Mouse (Mus musculus) C2C12 (cell line): Measurements from ENCODE around the gene Dtx1.

ENCODE experiments used
- CEBPB ChIP-seq: IDR thresholded peaks from one replicate; pipeline ENCODE4 v1.6.1; 2011; ENCODE audit warnings: low read depth, mild to moderate bottlenecking, control low read depth, moderate library complexity
- CTCF ChIP-seq: IDR thresholded peaks from one replicate; pipeline ENCODE4 v1.5.1; 2011; ENCODE audit not compliant: control insufficient read depth, insufficient read depth, insufficient read length
- FOSL1 ChIP-seq: IDR thresholded peaks from one replicate; pipeline ENCODE4 v1.8.0; 2011; ENCODE audit warnings: mild to moderate bottlenecking, low read length; ENCODE audit not compliant: poor library complexity, insufficient read depth, severe bottlenecking
- MAX ChIP-seq: IDR thresholded peaks from one replicate; pipeline ENCODE4 v1.6.1; 2011; ENCODE audit warnings: mild to moderate bottlenecking, control low read depth
- USF1 ChIP-seq: IDR thresholded peaks from one replicate; pipeline ENCODE4 v1.6.1; 2011; ENCODE audit warnings: low read depth, mild to moderate bottlenecking, control low read depth, moderate library complexity

GRCm38 (mm10) chr5:120688434-120688833, 23.3 kb downstream of the Dtx1 start:
- TF ChIP-seq CTCF (no peak), USF1 (no peak), MAX (no peak), CEBPB (no peak), FOSL1 (no peak)
